Mouse (Mus musculus): ENCODE data around the gene Pdia4.
"Not testable (repeated sequence)": the region's sequence is repeated elsewhere in the genome, so short reads cannot be mapped to it uniquely, and the experiment has no call there.

Pdia4 gene

DNA sequence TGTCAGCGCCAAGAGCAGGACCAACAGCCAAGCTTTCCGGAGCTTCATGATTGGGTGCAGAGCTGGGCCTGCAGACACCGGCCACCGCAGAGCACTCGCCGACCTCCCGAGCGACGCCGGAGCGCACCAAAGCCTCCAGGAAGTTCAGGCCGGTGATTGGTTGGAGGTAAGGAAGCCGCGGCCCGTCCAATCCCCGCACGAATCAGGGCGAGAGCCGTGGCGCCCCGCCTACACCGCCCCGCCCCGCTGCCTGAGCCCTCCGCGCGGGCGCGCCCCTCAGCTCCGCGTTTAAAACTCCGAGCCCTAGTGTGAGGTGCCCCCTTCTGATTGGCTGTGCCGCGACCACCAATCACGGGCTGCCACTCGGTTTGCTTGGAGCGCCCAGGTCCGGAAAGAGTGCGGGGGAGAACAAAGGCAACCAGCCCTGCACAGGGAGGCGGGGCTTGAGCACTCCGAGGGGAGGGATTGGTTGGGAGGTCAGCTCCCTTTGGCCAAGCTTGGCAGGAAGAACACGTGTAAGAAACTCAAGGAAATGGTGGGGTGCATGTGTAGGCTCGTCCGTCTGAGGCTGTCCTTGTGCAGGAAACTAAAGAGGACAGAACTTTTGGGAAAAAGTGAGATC lies at the start of gene Pdia4:
Gene Pdia4, minus strand, starts transcription at position 174 of the 622 bp plus-strand sequence.
- in situ Hi-C loops (cut with MboI, MseI): no loop called here

DNA sequence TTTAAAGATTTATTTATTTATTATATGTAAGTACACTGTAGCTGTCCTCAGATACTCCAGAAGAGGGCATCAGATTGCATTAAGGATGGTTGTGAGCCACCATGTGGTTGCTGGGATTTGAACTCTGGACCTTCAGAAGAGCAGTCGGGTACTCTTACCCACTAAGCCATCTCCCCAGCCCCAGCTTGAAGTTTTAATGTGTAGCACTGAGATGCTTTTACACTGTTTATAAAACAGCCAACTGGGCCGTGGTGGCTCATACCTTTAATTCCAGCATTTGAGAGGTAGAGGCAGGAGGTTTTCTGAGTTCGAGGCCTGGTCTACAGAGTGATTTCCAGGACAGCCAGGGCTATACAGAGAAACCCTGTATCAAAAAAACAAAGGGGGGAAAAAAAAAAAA lies 44.5 kb upstream of the Pdia4 start:
- in situ Hi-C loops (cut with MboI, MseI): not testable (repeated sequence)

DNA sequence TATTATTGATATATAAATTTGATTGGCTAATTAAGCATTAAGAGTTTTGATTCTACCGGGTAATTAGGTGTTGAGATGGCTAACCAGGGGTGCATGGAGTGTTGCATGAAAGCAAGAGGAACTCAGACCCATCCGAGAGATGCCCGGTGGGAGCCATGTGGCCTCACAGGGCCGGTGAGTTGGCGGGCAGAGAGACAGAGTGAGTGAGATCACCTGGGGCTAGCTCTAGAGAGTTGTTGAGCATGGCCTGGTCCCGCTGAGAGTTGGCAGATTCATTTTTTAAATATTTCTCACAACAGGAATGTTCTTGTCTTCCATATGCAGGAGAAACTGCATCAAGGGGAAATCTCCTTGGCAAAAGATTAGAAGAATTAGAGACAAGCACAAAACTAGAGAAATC lies 44.0 kb upstream of the Pdia4 start:
- in situ Hi-C loops (cut with MboI, MseI): no loop called here

DNA sequence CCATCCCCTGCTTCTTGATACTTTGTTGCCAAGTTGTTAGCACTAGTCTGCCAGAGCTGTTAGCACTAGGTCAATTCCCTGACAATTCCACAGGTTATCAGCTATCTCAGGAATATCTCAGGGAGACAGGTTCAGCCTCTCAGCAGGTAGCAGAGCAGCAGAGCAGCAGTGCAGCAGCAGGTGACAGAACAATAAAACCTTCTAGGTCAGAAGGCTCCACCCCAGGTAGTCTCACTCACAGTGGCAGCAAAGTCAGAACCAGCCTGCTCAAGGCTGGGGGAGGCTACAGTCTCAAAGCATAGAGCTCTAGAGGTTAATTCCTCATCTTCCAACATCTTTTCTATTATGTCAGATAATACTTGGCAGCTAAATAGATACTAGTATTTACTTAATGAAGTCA lies 32.5 kb upstream of the Pdia4 start:
- in situ Hi-C loops (cut with MboI, MseI): no loop called here

DNA sequence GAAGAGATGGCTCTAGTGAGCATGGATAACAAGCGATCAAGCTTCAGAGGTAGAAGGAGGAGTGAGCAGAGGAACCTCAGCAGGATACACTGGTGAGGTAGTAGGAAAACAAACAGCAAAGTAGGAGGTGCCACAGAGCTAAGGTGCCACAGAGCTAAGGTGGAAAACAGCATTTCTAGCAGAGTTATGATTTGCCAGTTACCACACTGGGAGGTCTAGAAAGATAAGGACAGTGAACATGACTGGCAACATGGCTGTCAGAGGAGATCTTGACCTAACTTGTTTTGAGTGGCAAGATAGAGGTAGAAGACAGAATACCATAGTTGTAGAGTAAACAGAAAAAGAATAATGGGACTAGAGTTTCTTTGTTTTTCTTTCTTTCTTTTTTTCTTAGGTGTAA lies 29.1 kb upstream of the Pdia4 start:
- in situ Hi-C loops (cut with MboI, MseI): no loop called here

DNA sequence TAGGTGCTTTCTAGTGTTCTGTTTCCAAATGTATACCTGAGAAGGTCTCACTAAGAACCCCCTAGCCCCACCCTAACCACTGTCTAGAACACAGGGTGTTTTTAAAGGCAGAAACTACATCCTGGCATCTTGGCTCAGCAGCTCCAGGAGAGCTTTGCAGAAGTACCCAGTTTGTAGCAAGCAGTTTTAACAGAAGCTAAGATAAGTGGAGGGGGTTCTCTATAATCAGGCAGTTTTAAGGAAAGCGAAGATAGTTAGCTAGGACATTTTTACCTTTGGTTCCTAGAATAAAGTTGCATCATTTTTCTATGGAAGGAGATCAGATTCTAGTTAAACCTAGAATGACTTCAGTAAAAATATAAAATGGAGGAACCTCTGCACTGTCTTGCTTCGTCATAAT lies 28.6 kb upstream of the Pdia4 start:
- in situ Hi-C loops (cut with MboI, MseI): no loop called here

DNA sequence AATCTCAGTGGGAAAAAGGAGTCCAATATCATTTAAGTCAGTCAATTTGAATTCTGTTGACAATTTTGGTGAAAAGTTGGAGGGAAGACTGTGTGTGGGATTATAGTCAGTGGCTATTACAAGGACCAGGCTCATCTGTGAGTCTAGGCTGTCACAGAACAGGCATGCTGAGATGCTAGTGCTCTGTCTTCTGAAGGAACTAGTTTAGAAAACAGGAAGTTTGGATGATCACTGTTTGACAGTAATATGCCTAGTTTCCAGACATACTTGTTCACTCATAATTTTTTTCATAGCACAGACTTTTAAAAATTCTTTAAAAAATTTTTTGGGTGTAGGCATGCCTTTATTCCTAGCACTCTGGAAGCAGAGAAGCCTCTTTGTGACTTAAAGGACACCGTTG lies 27.8 kb upstream of the Pdia4 start:
- in situ Hi-C loops (cut with MboI, MseI): no loop called here

DNA sequence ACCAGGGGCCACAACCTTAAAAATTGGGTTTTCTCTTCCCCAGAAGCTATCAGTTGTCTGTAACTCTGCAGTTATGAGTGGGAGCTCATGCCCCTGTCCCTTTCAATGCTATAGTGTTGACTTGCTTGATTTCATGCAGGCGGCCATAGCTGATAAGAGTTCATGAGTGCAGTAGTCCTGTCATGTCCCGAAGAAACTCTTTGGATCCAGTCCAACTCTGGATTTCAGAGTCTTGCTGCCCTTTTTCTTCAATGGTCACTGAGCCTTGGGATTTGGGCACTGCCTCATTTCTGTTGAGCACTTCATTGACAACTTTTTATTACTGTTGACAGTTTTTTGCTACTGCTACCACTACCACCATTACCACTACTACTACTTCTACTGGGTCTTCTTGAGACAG lies 24.4 kb upstream of the Pdia4 start:
- in situ Hi-C loops (cut with MboI, MseI): no loop called here

DNA sequence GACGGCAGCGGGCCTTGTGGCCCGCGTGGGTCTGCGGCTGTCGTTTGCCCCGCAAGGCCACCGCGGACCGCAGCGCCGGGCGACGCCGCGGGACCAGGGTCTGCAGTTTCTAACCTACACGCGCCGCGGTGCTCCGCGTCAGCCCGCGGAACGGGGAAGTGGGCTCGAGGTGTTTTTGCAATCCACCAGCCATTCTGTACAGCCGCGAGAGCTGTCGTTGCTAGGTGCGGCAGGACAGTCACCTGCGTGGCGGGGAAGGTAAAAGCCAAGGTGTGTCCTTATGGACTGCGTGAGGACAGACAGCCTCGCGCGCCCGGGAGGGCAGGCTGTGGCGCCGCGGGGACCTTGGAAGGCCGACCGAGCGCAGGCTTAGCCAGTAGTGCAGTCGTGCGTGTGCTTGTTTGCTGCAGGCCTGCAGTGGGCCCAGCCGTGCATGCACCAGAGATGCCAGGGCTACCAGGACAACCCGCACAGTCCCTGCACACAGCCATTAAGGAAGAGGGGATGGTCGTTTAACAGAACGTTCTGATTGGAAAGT lies 22.8 kb upstream of the Pdia4 start:
- in situ Hi-C loops (cut with MboI, MseI): no loop called here

DNA sequence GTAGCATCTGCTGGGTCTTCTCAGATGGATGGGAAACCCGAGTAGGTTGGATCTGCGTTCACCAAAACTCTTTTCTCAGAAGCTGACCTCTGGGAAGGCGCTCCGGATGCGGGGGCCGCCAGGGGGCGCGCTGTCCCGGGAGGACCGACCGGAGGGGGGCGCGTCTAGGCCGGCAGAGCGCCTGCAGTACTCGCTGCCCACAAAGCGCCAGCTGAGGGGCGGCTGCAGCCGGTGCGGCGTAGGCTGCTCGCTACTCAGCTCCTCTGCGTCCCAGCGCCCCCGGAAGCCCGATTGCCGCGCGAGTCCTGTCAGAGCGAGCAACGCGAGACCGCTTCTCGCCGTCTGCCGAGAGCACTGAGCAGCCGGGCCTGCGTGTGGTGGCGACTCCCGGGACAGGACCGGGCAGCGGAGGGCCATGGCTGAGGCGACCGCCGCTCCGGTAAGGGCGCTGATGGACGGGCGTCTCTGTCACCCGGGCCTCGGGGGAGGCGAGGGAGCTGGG lies 22.3 kb upstream of the Pdia4 start, which contains the start of gene Zfp398:
Gene Zfp398, plus strand, starts transcription at position 180 of the 502 bp plus-strand sequence.
- in situ Hi-C loops (cut with MboI, MseI): no loop called here

DNA sequence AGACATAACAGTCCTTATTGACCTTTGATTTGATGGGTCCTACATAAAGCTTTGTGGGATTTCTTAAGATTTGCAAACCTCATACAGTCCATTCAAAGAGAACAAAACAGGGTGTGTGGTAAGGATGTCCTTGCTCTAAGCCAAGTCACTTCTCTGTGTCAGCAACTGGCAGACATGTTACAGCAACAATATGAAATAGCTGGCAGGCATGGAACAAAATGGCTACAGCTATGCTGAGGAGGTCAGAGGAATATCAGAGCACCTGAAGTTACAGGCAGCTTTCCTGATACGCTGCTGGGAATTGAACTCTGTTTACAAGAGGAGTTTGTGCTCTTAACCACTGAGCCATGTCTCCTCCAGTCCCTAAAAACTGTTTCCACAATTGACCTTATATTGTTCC lies 19.0 kb upstream of the Pdia4 start:
- in situ Hi-C loops (cut with MboI, MseI): no loop called here

DNA sequence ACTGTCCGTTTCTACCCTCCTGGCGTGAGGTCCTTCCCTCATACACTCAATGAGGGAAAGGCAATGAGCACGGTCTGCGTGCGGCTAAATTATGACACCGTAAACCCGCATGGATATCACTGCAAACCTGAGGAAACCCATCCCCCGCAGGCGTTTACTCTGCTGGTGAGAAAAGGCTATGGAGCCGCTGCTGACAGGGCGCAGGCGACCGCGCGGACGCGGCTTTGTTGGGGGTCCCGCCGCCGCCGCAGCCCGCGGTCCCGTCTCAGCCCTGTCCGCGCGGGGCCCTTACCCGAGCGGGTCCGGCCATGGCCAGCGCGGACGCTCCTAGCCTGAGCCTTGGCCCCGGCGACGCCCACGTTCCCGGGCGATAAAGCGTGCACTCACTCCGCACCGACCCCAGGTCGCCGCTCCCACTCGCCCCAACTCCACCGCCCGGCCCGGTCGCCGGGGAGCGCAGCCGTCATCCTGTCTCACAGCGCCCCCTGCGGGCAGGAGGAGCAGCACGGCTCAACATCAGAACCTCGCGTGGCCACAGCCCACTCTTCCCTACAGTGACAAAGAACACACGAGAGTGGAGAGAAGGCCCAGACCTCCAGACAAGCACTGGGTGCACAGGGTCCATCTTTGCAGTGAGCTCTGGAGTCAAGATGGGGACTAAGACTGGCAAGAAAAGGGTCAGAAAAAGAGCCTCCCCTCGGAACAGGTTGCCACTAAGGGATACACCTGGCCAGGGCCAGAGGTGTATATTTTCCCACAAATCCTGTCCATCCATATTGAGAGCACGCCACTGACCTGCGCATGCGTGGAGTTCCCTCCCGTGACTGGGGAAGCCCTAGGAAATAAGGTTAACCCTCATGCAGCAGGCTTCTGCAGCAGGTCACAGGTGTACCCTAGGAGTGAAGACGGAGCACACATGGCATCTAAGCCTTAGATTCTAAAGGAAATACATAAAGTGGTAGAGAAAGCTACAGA lies 17.2 kb upstream of the Pdia4 start, which contains the start of gene Zfp786:
Gene Zfp786, minus strand, starts transcription at position 764 of the 975 bp plus-strand sequence.
- in situ Hi-C loops (cut with MboI, MseI): no loop called here

DNA sequence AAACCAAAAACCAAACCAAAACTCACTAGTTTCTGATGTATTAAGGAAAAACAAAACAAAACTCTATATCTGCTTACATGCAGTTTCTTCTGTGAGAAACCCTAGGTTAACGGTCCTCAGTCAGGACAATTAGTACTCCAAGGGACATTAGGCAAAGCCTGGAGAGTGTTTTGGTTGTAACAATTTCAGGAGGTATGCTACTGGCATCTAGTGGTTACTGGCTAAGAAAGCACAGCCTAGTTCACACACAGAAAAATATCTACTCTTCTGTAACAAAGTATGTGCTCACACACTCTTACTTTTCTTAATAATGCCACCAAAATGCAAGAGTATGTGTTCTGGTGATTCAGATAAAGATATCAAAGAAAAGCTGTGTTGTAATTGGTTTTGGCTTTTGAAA lies 15.7 kb upstream of the Pdia4 start:
- in situ Hi-C loops (cut with MboI, MseI): no loop called here

DNA sequence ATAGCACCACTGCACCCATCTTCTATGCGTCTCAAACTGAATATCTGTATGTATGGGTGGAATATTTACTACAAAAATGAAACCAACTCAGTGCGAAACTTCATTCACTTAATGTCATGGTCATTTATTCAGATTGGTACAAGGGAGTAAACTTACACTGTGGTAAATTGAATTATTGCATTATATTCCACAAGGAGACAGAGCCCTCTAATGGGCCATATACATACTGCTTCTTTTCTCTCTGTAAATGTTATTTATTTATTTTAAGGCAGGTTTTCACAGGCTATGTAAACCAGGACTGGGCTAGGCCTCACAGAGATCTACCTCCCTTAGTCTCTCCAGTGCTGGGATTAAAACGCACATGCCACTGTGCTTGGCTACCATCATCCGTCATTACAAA lies 14.2 kb upstream of the Pdia4 start:
- in situ Hi-C loops (cut with MboI, MseI): no loop called here

DNA sequence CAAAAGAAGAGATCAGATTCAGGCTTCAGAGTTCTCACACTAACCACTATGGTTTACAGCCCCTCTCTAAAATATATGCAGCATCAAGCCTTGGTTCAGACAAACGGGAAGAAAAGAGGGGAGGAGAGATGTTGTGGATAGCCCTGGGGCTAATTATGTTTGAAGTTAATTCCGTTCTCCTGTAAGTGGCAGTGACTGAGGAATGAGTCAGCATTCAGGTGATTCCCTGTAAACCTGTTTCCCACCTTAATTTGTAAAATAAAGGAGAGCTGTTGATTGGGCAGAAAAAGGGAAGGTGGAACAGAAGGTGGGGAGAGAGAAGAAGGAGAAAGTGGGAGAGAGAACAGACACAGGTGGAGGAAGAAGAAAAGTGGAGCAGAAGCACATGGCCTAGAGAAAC lies 11.0 kb upstream of the Pdia4 start:
- in situ Hi-C loops (cut with MboI, MseI): no loop called here

DNA sequence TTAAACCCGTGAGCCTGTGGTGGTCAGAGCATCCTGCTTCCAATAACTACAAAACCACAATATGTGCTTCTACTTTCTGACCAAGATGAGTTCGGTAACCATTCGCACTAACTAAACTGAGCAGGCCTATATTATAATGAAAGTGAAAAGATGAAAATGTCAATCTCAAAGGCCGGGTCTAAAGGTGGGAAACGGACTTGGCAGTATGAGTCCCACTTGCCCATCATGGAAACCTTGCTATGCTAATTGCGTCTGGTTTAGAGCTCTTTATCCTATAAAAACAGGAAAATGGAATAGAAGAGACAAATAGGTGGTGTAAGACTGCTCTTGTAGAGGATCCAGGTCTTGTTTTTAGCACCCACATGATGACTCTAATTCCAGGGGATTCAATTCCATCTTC lies 8.5 kb upstream of the Pdia4 start:
- in situ Hi-C loops (cut with MboI, MseI): no loop called here

DNA sequence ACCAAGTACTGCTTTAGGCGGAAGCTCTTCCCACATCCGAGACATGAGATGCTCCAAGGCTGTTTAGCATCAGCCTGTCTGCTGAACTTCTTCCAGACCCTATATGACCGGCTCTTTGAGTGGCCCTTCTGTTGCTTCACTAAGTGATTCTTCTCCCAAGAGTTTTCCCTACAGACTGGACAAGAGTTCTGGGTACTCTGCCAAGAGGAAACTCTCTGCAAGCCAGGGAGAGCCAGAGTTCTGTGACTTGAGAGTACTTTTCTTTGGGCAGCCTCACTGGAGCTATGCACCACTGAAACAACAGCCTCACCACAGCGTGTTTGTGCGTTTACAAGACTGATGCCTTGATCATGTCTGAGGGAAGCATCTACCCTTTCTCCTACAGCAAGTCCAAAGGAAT lies 8.0 kb upstream of the Pdia4 start:
- in situ Hi-C loops (cut with MboI, MseI): no loop called here

DNA sequence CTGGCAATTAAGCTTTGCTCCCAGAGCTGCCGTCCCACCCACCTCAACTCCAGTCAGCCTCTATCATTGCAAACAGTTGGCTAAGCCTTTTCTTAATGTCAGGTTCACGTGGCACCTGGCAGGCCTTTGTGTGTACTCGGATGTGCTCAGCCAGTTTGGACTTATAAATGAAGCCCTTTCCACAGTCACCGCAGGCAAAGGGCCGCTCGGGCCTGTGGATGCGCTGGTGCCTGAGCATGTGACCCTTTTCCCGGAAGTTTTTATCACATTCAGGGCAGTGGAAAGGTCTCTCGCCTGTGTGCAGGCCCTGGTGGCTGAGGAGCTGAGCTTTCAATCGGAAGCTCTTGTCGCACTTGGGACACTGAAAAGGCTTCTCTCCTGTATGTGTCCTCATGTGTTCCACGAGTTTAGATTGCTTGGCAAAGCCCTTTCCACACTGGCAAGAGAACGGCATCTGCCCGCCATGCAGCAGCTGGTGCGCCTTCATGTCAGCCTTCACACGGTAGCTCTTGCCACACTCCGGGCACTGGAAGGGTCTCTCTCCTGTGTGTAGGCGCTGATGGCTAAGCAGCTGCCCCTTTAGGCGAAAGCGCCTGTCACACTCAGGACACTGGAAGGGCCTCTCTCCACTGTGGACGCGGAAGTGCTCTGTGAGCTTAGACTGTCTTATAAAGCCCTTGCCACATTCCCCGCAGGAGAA lies 6.5 kb upstream of the Pdia4 start:
- in situ Hi-C loops (cut with MboI, MseI): no loop called here

DNA sequence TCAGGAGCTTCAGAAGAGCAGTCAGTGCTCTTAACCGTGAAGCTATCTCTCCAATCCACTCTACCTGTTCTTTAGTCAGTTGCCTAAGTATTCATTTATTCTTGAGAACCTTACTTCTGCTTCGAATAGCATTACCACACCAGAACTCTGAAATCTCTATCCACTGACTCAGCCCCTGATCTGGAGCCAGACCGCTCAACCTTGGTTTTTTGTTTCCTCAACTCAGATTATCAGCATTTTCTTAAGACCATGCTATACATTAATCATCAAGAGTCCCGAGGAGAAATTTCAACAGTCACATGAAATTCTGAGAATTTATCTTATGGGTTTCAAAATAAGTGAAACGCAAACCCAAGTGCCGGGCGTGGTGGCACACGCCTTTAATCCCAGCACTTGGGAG lies 5.5 kb upstream of the Pdia4 start:
- in situ Hi-C loops (cut with MboI, MseI): no loop called here

DNA sequence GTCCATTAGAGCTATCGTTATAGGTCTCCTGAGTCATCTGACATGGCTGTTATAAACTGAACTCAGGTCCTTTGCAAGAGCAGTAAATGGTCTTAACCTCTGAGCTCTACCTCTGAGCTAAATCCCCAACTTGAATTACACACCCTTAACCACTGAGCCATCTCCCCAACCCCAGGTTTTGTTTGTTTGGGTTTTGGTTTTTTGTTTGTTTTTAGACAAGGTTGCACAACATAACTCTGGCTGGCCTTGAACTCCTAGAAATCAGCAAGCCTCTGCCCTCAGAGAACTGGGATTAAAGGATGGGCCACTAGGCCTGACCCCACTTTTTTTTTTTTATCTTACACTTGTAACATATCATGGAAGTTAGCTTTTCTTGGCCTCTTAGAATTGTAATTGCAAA lies 2.9 kb upstream of the Pdia4 start:
- in situ Hi-C loops (cut with MboI, MseI): no loop called here

DNA sequence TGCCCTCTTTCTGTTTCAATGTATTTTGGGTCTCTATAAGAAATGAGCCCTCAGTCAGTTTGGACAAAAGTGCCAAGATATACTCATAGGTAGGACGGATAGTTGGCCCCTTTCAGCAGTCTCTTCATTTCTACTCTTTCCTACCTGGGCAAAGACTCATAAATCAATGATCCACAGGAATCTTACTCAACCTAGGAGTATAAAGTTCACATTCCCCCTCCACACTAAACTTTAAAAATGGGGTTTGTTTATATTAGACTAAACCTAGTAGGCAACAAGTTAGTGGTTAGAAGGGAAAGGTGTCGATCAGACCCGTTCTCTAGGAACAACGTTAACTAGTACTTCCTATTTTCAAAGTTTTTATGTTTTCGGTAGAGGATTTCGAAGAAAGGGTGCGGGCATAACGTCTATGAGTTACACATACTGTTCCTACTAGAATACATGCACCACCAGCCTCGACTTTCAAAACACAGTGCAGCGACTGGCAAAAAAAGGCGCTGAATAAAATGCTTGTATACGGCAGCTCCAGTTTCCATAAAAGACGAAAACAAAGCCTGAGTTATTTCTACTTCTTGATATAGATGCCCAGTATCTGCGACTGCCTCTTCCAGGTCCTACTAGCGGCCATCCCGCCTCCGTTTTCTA lies 837 bp downstream of the Pdia4 start:
- in situ Hi-C loops (cut with MboI, MseI): no loop called here
